Mouse (Mus musculus) layer of hippocampus, postnatal 36 days (tissue): Measurements from ENCODE around the gene Dffa. TPM values are rescaled to one million over a fixed set of nuclear protein-coding genes. Genes with fewer than 3 reads are reported as not detected.
A peak's percentile ranks its signal among the peaks of the same experiment; 100 is the strongest.
"Not testable (repeated sequence)": the region's sequence is repeated elsewhere in the genome, so short reads cannot be mapped to it uniquely, and the experiment has no call there.

Experiments used
- DNase-seq, 2 experiments: peaks; one replicate each; pipeline ENCODE4 v3.0.0; 2022
- total RNA-seq, 2 experiments: library from RNA; stranded (reverse); gene quantifications; 2 replicates each; pipeline ENCODE4 v1.2.3; 2021

Gene Dffa
- total RNA-seq, 2 experiments from 2014 or later: 49.3 to 52.2 TPM

DNA sequence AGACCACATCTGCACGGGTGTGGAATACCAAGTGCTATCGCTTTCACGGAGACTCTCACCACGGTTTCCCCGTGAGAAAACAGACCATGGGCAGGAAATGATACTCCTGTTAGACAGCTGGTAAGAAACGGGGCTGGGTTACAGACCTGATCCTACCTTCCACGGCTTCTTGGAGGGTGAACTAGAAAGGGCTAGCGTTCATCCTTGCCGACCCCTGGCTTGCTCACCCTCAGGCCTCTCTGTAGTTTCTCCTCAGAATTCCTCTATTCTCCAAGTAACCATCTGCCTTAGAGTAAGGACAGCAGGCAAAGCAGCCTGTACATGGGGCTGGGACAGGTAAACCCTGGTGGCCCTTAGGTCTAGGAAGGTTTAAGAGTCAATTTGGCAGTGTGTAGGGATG is 45.2 kb downstream of the Dffa start:
- no peak for DNase-seq

DNA sequence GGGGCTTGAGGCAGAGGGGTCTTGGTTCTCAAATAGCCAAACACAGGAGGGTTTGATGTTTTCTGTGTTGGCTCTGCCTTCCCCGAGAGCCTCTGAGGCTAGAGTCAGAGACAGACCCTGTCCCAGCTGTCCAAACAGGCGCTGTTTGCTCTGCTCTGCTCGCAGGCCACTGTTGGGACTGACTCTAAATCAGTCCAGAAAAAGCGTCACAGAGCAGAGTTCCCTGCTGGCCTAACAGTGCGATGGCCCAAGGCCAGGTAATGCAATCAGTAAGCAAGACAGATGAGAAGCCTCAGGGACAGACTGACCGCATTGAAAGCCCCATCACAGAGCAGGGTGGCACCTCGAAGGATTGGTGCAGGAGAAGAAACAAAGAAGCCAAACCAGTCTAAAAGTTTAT is 45.7 kb downstream of the Dffa start:
- DNase-seq: no peak

DNA sequence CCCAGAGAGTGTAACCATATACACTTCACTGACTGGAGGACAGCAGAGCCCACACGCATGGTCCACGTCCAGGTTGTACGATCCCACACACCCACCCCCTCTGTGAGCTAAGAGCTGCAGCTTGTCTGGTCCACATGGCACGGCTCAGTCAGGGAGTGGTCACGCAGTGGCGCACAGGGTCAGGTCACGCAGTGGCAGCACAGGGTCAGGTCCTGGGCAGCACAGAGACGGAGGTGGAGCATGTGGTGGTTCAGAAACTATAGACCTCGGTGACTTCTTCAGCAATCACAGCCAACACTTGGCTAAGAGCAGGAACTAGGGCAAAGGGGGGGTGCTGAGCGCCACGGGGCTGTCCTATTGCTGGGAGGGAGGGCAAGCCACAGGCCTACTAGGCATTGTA is 46.3 kb downstream of the Dffa start:
- no peak for DNase-seq

DNA sequence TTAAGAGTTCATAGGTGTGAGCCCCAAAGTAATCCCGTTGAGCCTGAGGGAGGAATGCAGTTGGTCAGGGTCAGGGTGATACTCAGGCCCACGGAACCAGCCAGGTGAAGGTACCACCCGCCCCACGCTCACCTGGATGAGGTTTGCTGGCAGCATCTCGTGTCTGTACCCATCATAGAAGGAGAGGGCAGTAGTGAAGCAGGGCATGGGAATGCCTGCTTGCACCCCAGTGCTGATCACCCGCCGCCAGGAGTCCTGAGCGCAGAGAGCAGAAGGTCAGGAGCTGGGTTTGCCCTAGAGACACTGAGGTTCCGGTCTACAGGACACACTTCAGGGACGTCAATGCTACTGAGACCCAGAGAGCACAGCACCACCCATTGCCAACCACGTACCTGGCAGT is 46.8 kb downstream of the Dffa start:
- no peak for DNase-seq

DNA sequence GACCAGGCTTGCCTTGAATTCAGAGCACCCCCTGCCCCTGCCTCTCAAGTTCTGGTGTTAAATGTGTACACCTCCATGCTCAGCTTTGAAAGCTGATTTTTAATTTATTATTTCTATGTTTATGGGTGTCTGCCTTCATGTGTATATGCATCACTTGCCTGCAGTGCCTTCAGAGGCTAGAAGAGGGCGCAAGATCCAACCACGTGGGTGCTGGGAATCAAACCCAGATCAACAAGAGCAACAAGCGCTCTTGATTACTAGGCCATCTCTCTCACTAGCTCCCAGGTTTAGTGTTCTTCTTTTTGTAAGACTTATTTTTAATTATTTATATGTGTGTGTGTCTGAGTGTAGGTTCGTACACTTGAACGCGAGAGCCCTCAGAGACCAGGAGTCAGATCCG is 50.9 kb downstream of the Dffa start:
- no peak for DNase-seq

DNA sequence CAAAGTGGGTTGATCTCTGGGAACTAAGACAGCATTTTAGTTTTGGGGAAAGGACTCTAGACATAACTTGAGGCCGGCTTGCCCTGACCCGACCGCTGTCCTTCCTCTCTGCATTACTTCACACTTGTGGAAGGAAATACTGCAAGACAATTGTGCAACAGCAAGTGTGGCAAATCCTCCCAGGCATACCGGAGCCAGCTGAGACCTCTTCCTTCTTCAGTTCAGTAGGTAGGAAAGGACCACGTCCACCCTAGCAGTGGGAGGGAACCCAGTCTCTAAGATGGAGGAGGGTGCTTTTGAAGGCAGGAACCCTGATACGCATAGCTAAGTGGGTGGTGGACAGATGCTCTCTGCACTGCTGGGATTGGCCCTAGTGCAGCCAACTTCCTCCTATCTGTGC is 51.8 kb downstream of the Dffa start:
- DNase-seq: no peak

DNA sequence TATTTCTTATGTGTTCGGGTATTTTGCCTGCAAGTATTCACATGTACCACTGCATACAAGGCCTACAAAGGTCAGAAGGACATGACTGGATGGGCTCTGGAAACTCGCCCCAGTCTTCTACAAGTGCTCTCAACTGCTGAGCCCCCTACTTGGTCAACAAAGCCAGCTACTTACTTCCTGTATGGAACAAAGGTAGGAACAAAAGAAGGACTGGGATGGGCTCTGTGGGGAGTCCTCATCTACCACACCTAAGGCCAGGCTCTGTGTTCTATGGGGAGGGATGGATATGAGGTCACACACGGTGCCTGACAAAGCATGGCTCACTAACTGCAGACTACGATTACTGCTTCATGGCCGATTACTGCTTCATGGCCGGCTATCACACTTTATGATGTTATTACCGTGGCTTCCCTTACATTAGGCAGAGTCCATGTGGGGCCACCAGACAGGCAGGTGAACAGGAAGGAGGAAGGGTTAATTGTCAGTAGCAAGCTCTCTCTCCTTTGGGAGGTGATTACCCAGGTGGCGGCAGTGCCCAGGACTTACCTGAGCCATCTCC is 53.5 kb downstream of the Dffa start:
- DNase-seq: no peak

DNA sequence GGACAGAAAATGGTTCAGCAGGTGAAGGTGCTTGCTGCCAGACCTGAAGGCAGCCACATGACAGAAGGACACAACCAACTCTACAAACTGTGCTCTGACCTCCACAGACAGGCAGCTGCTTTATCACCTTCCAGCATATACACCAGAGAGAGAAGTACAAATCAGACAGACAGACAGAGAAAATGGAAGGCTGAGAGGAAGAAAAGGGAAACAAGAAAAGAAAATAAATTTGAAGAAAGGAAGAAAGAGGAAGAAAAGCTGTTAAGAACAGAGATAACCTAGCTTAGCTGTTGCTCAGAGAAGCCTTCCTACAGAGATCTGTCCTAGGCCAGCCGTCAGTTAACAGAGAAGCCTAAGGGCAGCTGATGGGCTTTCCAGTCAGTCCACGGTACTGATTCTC is 55.3 kb downstream of the Dffa start:
- DNase-seq: no peak

DNA sequence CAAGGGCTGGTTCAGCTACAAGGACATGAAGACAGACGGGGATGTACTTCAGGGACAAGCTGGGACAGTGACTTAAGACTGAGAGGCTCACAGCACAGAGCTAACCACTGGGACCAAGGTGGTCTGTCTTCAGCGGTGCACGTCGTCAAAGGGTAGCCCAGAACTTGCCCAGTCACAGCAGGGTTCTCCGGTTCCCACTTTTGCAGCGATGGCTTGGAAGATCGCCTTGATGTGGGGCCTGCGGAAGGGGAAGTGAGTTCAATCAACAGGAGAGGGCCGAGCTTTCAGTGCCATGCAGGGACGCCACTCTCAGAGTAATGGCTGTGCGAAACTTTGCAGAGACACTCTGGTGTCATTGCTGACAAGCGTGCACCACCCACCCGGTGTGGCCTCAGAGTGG is 55.9 kb downstream of the Dffa start:
- no peak for DNase-seq

DNA sequence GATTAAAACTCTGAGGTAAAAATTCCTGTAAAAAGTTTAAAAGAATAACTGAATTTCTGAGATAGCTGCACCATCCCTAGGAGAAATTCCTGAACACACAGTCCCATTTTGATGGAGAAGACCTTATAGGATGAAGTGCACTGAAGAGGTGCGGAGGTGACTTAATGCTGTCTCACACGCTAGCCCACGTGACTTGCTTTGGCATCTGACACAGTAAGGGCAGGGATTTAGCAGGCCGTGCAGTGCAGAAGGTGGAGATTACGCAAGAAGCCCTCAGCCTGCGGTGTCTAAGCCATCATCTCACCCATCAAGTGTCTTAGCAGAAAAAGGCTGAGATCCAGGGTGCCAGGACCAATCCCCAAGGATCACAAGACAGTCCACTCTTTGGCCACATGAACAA is 57.2 kb downstream of the Dffa start:
- DNase-seq: no peak

DNA sequence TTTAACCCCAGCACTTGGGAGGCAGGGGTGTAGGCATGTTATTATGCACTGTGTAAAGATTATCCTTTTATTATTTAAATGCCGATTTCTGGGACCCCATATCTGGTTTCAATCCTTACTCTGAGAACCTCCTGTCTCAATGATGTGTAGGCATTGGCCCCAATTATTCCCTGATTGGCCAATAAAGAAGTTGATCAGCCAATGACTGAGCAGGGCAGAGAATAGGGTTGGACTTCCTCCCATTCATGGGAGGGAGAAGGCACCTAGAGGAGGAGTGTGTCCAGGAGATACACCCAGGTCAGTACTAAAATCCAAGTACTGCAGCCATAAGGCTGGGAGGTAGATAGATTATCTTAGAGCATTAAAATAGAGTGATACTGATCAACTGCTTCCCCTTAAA is 59.2 kb downstream of the Dffa start:
- no peak for DNase-seq

DNA sequence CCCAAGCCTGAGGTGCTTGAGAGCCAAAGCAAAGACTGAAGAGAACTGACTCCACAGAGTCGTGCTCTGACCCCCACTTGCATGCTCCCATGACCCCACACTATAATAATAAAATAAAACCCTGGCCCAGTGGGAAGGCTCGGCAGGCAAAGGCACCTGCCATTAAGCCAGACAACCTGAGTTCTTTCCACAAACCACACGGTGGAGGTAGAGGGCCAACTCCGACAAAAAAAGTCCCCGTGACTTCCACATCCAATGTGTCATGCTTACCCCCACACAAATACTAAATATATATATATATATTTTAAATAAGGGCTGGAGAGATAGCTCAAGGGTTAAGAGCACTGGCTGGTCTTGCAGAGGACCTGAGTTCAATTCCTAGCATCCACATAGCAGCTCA is 60.2 kb downstream of the Dffa start:
- no peak for DNase-seq

DNA sequence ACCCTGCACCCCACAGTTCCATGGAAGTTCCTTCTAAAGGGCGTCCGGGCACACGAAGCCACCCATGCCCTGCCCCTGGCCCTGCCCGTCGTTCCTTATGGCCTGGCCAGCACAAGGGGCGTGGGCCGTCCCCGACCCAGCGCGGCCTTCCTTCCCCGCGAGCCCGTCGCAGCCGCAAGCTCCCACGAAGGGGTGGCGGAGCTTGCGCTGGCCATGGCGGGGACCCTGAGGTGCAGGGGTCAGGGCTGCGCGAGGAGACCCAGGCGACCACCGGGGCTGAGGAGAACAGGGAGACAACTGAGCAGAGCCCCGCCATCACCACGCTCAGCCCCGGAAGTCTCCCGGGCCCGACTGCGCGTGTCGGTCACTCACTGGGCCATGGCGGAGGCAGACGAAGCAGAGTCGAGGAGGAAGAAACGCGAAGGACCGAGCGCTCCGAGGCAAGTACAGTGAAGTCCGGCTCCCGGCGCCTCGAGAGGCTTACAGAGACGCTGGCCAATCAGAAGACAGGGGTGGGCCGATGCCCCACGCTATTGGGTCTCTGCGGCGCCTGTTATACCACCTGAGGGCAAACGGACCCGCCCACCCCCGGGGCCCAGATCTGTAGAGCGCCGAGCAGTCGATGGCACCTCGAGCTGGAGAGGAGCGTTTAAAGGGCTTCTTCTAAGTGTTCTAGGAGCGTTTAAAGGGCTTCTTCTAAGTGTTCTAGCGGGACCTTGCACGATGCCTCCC is 62.4 kb downstream of the Dffa start, which contains the start of gene Pgd:
Gene Pgd, minus strand, starts transcription at position 557 of the 732 bp plus-strand sequence.
- DNase-seq: peak; percentile 95

DNA sequence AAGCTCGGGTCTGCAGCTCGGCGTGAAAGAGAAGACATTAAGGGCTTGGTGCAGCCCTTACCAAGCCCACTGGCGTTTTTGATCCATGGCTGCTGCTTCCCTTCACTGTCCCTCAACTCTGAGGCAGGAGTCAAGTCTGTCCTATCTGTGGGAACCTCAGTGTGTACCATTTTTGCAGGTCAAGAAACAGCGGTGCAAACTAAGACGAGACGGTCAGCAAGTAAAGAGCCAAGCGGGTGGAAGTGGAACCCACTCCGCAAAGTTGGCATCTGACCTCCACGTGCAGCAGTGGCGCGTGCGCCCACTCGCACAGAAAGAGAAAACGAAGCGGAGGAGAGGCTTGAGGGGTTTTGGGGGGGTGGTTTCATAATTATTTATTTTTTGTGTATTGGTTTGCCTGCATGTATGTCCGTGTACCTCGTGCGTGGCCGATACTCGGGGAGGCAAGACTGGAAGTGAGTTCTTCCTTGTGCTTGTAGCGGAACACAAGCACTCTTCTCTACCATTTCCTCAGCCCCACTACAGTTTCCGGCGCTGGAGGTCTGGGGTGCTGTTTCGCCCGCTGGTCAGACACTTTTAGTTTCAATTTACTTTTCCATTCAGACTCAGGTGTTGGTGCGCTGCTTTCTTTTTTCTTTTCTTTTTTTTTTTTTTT is 63.1 kb downstream of the Dffa start:
- peak in 1 of 2 experiments; percentile 29 for DNase-seq

DNA sequence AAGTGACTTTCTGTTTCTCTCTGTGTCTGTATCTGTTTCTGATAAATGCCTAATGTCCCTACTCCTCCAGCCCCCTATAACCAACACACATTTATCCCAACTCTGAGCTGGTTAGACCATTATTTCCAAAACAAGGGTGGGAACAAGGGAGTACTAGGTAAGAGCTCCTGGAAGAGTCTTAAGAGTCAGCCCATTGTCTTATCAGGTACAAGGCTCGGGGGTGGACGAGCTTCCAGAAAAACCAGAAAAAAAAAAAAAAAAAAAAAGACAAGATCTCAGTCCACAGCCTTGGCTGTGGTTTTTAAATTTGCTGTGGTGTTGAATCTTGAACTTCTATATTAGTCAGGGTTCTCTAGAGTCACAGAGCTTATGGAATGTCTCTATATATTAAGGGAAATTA is 64.1 kb downstream of the Dffa start:
- no peak for DNase-seq

DNA sequence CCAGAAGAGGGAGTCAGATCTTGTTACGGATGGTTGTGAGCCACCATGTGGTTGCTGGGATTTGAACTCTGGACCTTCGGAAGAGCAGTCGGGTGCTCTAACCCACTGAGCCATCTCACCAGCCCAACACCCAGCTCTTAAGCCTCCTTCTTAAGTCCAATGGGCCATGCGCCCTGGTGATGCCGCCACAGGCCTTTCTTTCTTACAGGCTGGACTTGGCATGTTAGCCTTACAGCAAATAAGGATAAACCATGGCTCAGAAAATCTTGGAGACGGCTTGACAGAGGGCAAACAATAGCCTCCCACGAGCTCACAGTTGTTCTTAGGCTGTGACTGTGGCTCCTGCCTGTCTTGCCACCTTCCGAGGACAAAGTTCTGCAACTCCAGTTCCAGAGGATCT is 66.0 kb downstream of the Dffa start:
- not testable (repeated sequence) for DNase-seq

Other genes starting within 250 kb of the Dffa start
- 10 to 100 TPM; 43.6 to 44.0 TPM for gene Pex14, start 4.3 kb upstream of the Dffa start, total RNA-seq
- 10 to 100 TPM; 10.5 to 11.6 TPM for gene Cort, start 22.6 kb downstream of the Dffa start, total RNA-seq
- 10 to 100 TPM; 25.8 to 27.8 TPM for gene Cenps, start 33.5 kb downstream of the Dffa start, total RNA-seq
- gene Pgd, start 62.6 kb downstream of the Dffa start, total RNA-seq: 10 to 100 TPM; 31.9 to 33.9 TPM
- 100 to 1,000 TPM; 391 to 406 TPM for gene Kif1b, start 203.5 kb downstream of the Dffa start, total RNA-seq